In genomic region chr1:128357452-128357851, GRCm38 (mm10) we compare ENCODE assay signal across 9 mouse cellular contexts. TPM values are rescaled to one million over a fixed set of nuclear protein-coding genes. Genes with fewer than 3 reads are reported as not detected.
DNase-seq lines count a peak whose midpoint lies in the region; ATAC-seq and TF ChIP-seq lines count a peak whose summit lies in the region.
"Had no signal": no experiment of that assay in that cellular context is flagged by ENCODE, and none has a peak within 500 bp of the region (broad histone marks: within the 10 kb centered on the region; RNA-seq: fewer than 3 reads in every experiment).

No protein-coding gene starts in this region.

- peak; percentile 16; the same call in 1 of the 2 replicates for ATAC-seq in megakaryocyte-erythroid progenitor cell, adult 5-6 weeks (replicated peaks; ENCODE audit: low FRiP score, low TSS enrichment, poor library complexity, severe bottlenecking)

- TF ChIP-seq CTCF in layer of hippocampus, adult 2 months (conservative IDR thresholded peaks at IDR 0.05), result no peak

- peaks cover 59% of the 10 kb centered on the region for H3K36me3 ChIP-seq in hindbrain, embryonic 10.5 days

- intact Hi-C loops in left cerebral cortex, postnatal 25 days (cut with DNase I), result no loop called here

- H3K9me3 ChIP-seq in hindbrain, embryonic 10.5 days, result no peaks in the 10 kb centered on the region

- 68% methylated on average over 3 of the region's 3 CpGs for WGBS in hindbrain, embryonic 10.5 days

- H3K4me1 ChIP-seq in hindbrain, embryonic 10.5 days (replicated peaks), result peaks cover 23% of the 10 kb centered on the region

- no peak overlapping the region for H3K27ac ChIP-seq in layer of hippocampus, adult 2 months
- H3K27ac ChIP-seq in hindbrain, embryonic 10.5 days, result peak overlapping the region; percentile 23

- peak overlapping the region; percentile 2; the same call in 1 of the 2 replicates for H3K4me3 ChIP-seq in layer of hippocampus, adult 2 months
- H3K4me3 ChIP-seq in hindbrain, embryonic 10.5 days, result peak overlapping the region; percentile 72

- no peaks in the 10 kb centered on the region for H3K27me3 ChIP-seq in hindbrain, embryonic 10.5 days (ENCODE audit: insufficient read depth, poor library complexity, severe bottlenecking)

- DNase-seq in layer of hippocampus, adult 2 months (ENCODE audit: low spot score in 2 of 2), result no peak
- DNase-seq in layer of hippocampus, adult 11-12 months (ENCODE audit: low spot score), result no peak
- DNase-seq in adipocyte (ENCODE audit: low spot score), result peak; percentile 39
- DNase-seq in hindbrain, embryonic 10.5 days (ENCODE audit: low spot score), result no peak
- DNase-seq in urinary bladder, postnatal 10 days (ENCODE audit: low spot score), result no peak
- no peak for DNase-seq in gastrocnemius, postnatal 10 days
- DNase-seq in left cerebral cortex, postnatal 25 days (ENCODE audit: low spot score in 2 of 2), result no peak

RNA-seq across cellular contexts. Expression of gene Mcm6, which starts 2.0 kb away (rescaled TPM):
- total RNA-seq in layer of hippocampus, adult 2 months (2021), result 10 to 100 TPM; 17.6 to 23.4 TPM
- 267 and 350 TPM in 2 replicates for polyA plus RNA-seq in hindbrain, embryonic 10.5 days (2016; fragmentation: Nextera tagmentation; extraction: Ambion mirVana)
- 286 and 335 TPM in 2 replicates for total RNA-seq in megakaryocyte-erythroid progenitor cell, adult 5-6 weeks (2014; fragmentation: Nextera tagmentation)
- 447 and 543 TPM in 2 replicates for total RNA-seq in megakaryocyte-erythroid progenitor cell, adult 5-6 weeks (2017)
- 10 to 100 TPM; 15.3 to 22.4 TPM for total RNA-seq in gastrocnemius, postnatal 10 days (2021)
- total RNA-seq in left cerebral cortex, postnatal 25 days (2021), result 1 to 10 TPM; 5.4 to 5.6 TPM

RNA-seq across cellular contexts. Expression of gene Lct, which starts 29.3 kb away (rescaled TPM):
- total RNA-seq in layer of hippocampus, adult 2 months (2021), result 10 to 100 TPM; 58.4 to 74.2 TPM
- 0.05 and 0.11 TPM in 2 replicates for polyA plus RNA-seq in hindbrain, embryonic 10.5 days (2016; fragmentation: Nextera tagmentation; extraction: Ambion mirVana)
- total RNA-seq in megakaryocyte-erythroid progenitor cell, adult 5-6 weeks (2014; fragmentation: Nextera tagmentation), result 0.07 and 0.59 TPM in 2 replicates
- 0.30 TPM in 1 of 2 replicates, not detected in the other for total RNA-seq in megakaryocyte-erythroid progenitor cell, adult 5-6 weeks (2017)
- total RNA-seq in gastrocnemius, postnatal 10 days (2021), result under 1 TPM; 0.09 to 0.14 TPM
- total RNA-seq in left cerebral cortex, postnatal 25 days (2021), result 1 to 10 TPM; 1.9 to 2.2 TPM
- total RNA-seq: liver, adult 2 months had no signal
- polyA plus RNA-seq: liver, adult 2 months had no signal

RNA-seq across cellular contexts. Expression of gene Dars, which starts 59.7 kb away (rescaled TPM):
- total RNA-seq in layer of hippocampus, adult 2 months (2021), result 10 to 100 TPM; 66.3 to 68.0 TPM
- polyA plus RNA-seq in hindbrain, embryonic 10.5 days (2016; fragmentation: Nextera tagmentation; extraction: Ambion mirVana), result 200 and 214 TPM in 2 replicates
- total RNA-seq in megakaryocyte-erythroid progenitor cell, adult 5-6 weeks (2014; fragmentation: Nextera tagmentation), result 152 and 159 TPM in 2 replicates
- 306 and 352 TPM in 2 replicates for total RNA-seq in megakaryocyte-erythroid progenitor cell, adult 5-6 weeks (2017)
- 10 to 100 TPM; 74.8 to 75.2 TPM for total RNA-seq in gastrocnemius, postnatal 10 days (2021)
- total RNA-seq in left cerebral cortex, postnatal 25 days (2021), result 10 to 100 TPM; 53.1 to 55.4 TPM

Comparison
In these comparisons a context has a peak if more than half of its experiments do, and no peak if none do; other contexts are left out.
1. RNA of gene Mcm6, which starts 2.0 kb away (total RNA-seq): 286 to 543 TPM in megakaryocyte-erythroid progenitor cell, adult 5-6 weeks; 17.6 to 23.4 TPM in layer of hippocampus, adult 2 months, 15.3 to 22.4 TPM in gastrocnemius, postnatal 10 days and 5.4 to 5.6 TPM in left cerebral cortex, postnatal 25 days; every median in the first group is over 10 times any median in the second.
2. RNA of gene Lct, which starts 29.3 kb away (total RNA-seq): 58.4 to 74.2 TPM in layer of hippocampus, adult 2 months; 1.9 to 2.2 TPM in left cerebral cortex, postnatal 25 days, 0.07 to 0.59 TPM in megakaryocyte-erythroid progenitor cell, adult 5-6 weeks and 0.09 to 0.14 TPM in gastrocnemius, postnatal 10 days; every median in the first group is over 10 times any median in the second.